Mouse (Mus musculus) liver, adult 2 months (tissue): ENCODE measurements around the gene Serpinb2.

ENCODE experiments used
- CTCF ChIP-seq: fragments of 200-500 bp; IDR thresholded peaks from 2 replicates; pipeline ENCODE4 v1.5.1; 2011; ENCODE audit warnings: low read depth, low read length, control low read depth
- POLR2A ChIP-seq: fragments of 200-500 bp; IDR thresholded peaks from 2 replicates; pipeline ENCODE4 v1.6.1; 2011; ENCODE audit warnings: low read length, control low read depth; ENCODE audit not compliant: insufficient read depth; ENCODE audit errors: extremely low read depth

- TF ChIP-seq POLR2A = no peak
- TF ChIP-seq CTCF = no peak
Measured at GRCm38 (mm10) chr1:107584932-107585331, 73.7 kb downstream of the Serpinb2 start.
